Mouse (Mus musculus): Measurements from ENCODE around the gene F3.
"Not testable (repeated sequence)": the region's sequence is repeated elsewhere in the genome, so short reads cannot be mapped to it uniquely, and the experiment has no call there.

The F3 gene

GRCm38 (mm10) chr3:121738742-121739342 is 15.5 kb downstream of the F3 start:
- DNase-seq (ENCODE audit: low spot score), result no peak

- no peak for DNase-seq (ENCODE audit: low spot score)
Observed at GRCm38 (mm10) chr3:121739489-121740213, 16.3 kb downstream of the F3 start.

GRCm38 (mm10) chr3:121741186-121741848 is 18.0 kb downstream of the F3 start:
- DNase-seq (ENCODE audit: low spot score), result not testable (repeated sequence)

- DNase-seq (ENCODE audit: low spot score), result not testable (repeated sequence)
Observed at GRCm38 (mm10) chr3:121754319-121755090, 31.2 kb downstream of the F3 start.

- no peak for DNase-seq (ENCODE audit: low spot score)
Observed at GRCm38 (mm10) chr3:121755152-121755551, 31.8 kb downstream of the F3 start.

GRCm38 (mm10) chr3:121758373-121758772 is 35.0 kb downstream of the F3 start:
- no peak for DNase-seq (ENCODE audit: low spot score)

- no peak for DNase-seq (ENCODE audit: low spot score)
Observed at GRCm38 (mm10) chr3:121762056-121762852, 38.9 kb downstream of the F3 start.

GRCm38 (mm10) chr3:121766048-121766447 is 42.7 kb downstream of the F3 start:
- no peak for DNase-seq (ENCODE audit: low spot score)

- no peak for DNase-seq (ENCODE audit: low spot score)
Observed at GRCm38 (mm10) chr3:121766818-121767217, 43.5 kb downstream of the F3 start.

- no peak for DNase-seq (ENCODE audit: low spot score)
Observed at GRCm38 (mm10) chr3:121768770-121769169, 45.4 kb downstream of the F3 start.

GRCm38 (mm10) chr3:121773336-121773735 is 50.0 kb downstream of the F3 start:
- not testable (repeated sequence) for DNase-seq (ENCODE audit: low spot score)

- peak; percentile 21 for DNase-seq (ENCODE audit: low spot score)
Observed at GRCm38 (mm10) chr3:121777943-121778342, 54.6 kb downstream of the F3 start.

- DNase-seq (ENCODE audit: low spot score), result no peak
Observed at GRCm38 (mm10) chr3:121783020-121783419, 59.7 kb downstream of the F3 start.
